Mouse (Mus musculus): ENCODE data around the gene Pabpn1.

Gene Pabpn1

GRCm38 (mm10) chr14:54893651-54894181 is 1.4 kb downstream of the Pabpn1 start:
- DNase-seq (ENCODE audit: low spot score in 2 of 2): peak; percentile 100

GRCm38 (mm10) chr14:54894296-54895151 is 2.2 kb downstream of the Pabpn1 start:
- DNase-seq (ENCODE audit: low spot score in 2 of 2): no peak

GRCm38 (mm10) chr14:54897445-54897844 is 5.1 kb downstream of the Pabpn1 start:
- no peak for DNase-seq (ENCODE audit: low spot score in 2 of 2)

- peak; percentile 49 to 74 for DNase-seq (ENCODE audit: low spot score in 2 of 2)
These were observed 8.1 kb downstream of the Pabpn1 start for GRCm38 (mm10) chr14:54900383-54900782.

GRCm38 (mm10) chr14:54903641-54904040 is 11.3 kb downstream of the Pabpn1 start:
- DNase-seq (ENCODE audit: low spot score in 2 of 2): no peak

- DNase-seq (ENCODE audit: low spot score in 2 of 2): no peak
These were observed 16.4 kb downstream of the Pabpn1 start for GRCm38 (mm10) chr14:54908682-54909081.

- no peak for DNase-seq (ENCODE audit: low spot score in 2 of 2)
These were observed 20.0 kb downstream of the Pabpn1 start for GRCm38 (mm10) chr14:54912109-54912850.

GRCm38 (mm10) chr14:54912886-54913285 is 20.6 kb downstream of the Pabpn1 start, which contains the start of gene Slc22a17:
Gene Slc22a17, minus strand, starts transcription at chr14:54913132.
- peak; percentile 68 to 69 for DNase-seq (ENCODE audit: low spot score in 2 of 2)

- DNase-seq (ENCODE audit: low spot score in 2 of 2): no peak
These were observed 21.0 kb downstream of the Pabpn1 start for GRCm38 (mm10) chr14:54913343-54913742.

GRCm38 (mm10) chr14:54920076-54920685 is 27.9 kb downstream of the Pabpn1 start:
- DNase-seq (ENCODE audit: low spot score in 2 of 2): no peak

GRCm38 (mm10) chr14:54924641-54925348 is 32.5 kb downstream of the Pabpn1 start:
- peak; percentile 79 to 82 for DNase-seq (ENCODE audit: low spot score in 2 of 2)

- DNase-seq (ENCODE audit: low spot score in 2 of 2): peak; percentile 56 to 68
These were observed 33.3 kb downstream of the Pabpn1 start, which contains the start of gene Efs for GRCm38 (mm10) chr14:54925349-54926342. Gene Efs, minus strand, starts transcription at chr14:54926126.

- peak; percentile 65 to 72 for DNase-seq (ENCODE audit: low spot score in 2 of 2)
These were observed 34.3 kb downstream of the Pabpn1 start for GRCm38 (mm10) chr14:54926401-54927158.

- no peak for DNase-seq (ENCODE audit: low spot score in 2 of 2)
These were observed 35.0 kb downstream of the Pabpn1 start for GRCm38 (mm10) chr14:54927296-54927695.

- no peak for DNase-seq (ENCODE audit: low spot score in 2 of 2)
These were observed 37.5 kb downstream of the Pabpn1 start for GRCm38 (mm10) chr14:54929801-54930200.

GRCm38 (mm10) chr14:54930431-54930830 is 38.1 kb downstream of the Pabpn1 start:
- DNase-seq (ENCODE audit: low spot score in 2 of 2): no peak

GRCm38 (mm10) chr14:54932645-54933150 is 40.4 kb downstream of the Pabpn1 start, which contains the start of gene Il25:
Gene Il25, plus strand, starts transcription at chr14:54932695.
- DNase-seq (ENCODE audit: low spot score in 2 of 2): no peak

GRCm38 (mm10) chr14:54935904-54936830 is 43.9 kb downstream of the Pabpn1 start, which contains the start of gene Cmtm5:
Gene Cmtm5, plus strand, starts transcription at chr14:54936261.
- no peak for DNase-seq (ENCODE audit: low spot score in 2 of 2)
